Mouse (Mus musculus): Measurements from ENCODE around the gene Amotl1. TPM values are rescaled to one million over a fixed set of nuclear protein-coding genes. Genes with fewer than 3 reads are reported as not detected.

The Amotl1 gene
- polyA plus RNA-seq, 1 experiment from 2014 or later = 9.9 TPM

DNA sequence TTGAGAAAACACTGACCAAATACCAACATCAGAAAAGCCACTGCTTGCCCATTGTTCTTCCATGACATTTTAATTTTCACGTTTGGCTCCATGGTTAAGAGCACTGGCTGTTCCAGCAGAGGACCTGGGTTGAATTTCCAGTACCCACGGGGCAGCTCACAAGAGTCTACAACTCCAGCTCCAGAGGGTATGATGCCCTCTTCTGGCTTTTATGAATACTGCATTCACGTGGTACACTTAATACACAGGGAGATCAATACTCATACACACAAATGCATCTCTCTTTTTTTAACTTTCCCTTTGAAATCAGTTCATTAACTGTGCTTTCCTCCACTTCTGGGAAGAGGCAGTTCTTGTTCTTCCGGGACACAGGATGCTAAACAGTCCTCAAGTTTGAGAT is 41.4 kb downstream of the Amotl1 start:
- 86% methylated on average over 4 of the region's 4 CpGs for WGBS

GRCm38 (mm10) chr9:14599799-14600198 is 45.1 kb downstream of the Amotl1 start:
- Histone ChIP-seq H3K4me1 (ENCODE audit: control insufficient read depth, insufficient read depth, low read length) (no peaks in the 10 kb centered on the region), H3K4me2 (ENCODE audit: low read length) (no peak overlapping the region), H3K9ac (ENCODE audit: low read length) (no peak overlapping the region), H3K27ac (ENCODE audit: low read depth, low read length) (no peak overlapping the region), H3K36me3 (ENCODE audit: control insufficient read depth, insufficient read depth, low read length) (peaks cover 15% of the 10 kb centered on the region), H3K9me3 (replicated peaks; ENCODE audit: control insufficient read depth, low read length) (no peaks in the 10 kb centered on the region), H3K4me3 (ENCODE audit: low read depth, low read length) (no peak overlapping the region), H3K27me3 (replicated peaks; ENCODE audit: control insufficient read depth, insufficient read depth, low read length) (no peaks in the 10 kb centered on the region)
- 92% methylated on average over 5 of the region's 5 CpGs for WGBS
- DNase-seq (ENCODE audit: low spot score) (no peak), ATAC-seq (no peak)

More for the DNA sequence above, 41.4 kb downstream of the Amotl1 start:
- 0 out of 2 replicates have a peak, but pooled peaks cover 2% of the 10 kb centered on the region for H3K36me3 ChIP-seq (ENCODE audit: control insufficient read depth, insufficient read depth, low read length)
- no peak overlapping the region for H3K4me2 ChIP-seq (ENCODE audit: low read length)
- H3K27me3 ChIP-seq (replicated peaks; ENCODE audit: control insufficient read depth, insufficient read depth, low read length) = no peaks in the 10 kb centered on the region
- no peak overlapping the region for H3K4me3 ChIP-seq (ENCODE audit: low read depth, low read length)
- H3K27ac ChIP-seq (ENCODE audit: low read depth, low read length) = no peak overlapping the region
- no peak overlapping the region for H3K9ac ChIP-seq (ENCODE audit: low read length)
- DNase-seq (ENCODE audit: low spot score) (no peak), ATAC-seq (no peak)
- no peaks in the 10 kb centered on the region for H3K9me3 ChIP-seq (replicated peaks; ENCODE audit: control insufficient read depth, low read length)
- H3K4me1 ChIP-seq (ENCODE audit: control insufficient read depth, insufficient read depth, low read length) = 0 out of 2 replicates have a peak, but pooled peaks cover 3% of the 10 kb centered on the region

DNA sequence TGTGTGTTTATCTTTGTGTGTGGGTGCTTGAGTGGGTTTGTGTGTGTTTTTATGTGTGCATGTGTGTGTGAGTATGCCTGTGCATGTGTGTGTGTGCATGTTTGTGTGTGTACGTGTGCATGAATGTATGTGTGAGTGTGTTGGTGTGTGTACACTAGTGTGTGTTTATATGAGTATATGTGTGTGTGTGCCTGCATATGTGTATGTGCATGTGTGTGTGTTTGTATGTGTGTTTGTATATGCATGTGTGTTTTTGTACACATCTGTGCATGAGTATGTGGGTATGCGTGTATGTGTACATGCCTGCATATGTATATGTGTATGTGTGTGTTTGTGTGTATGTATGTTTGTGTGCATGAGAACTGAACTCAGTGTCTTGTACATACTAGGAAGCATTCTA is 46.7 kb downstream of the Amotl1 start:
- ATAC-seq = no peak
- H3K4me2 ChIP-seq (ENCODE audit: low read length) = no peak overlapping the region
- WGBS = 96% methylated on average over 2 of the region's 2 CpGs
- no peaks in the 10 kb centered on the region for H3K9me3 ChIP-seq (replicated peaks; ENCODE audit: control insufficient read depth, low read length)
- H3K4me3 ChIP-seq (ENCODE audit: low read depth, low read length) = no peak overlapping the region
- no peak for DNase-seq (ENCODE audit: low spot score)
- H3K4me1 ChIP-seq (ENCODE audit: control insufficient read depth, insufficient read depth, low read length) = no peaks in the 10 kb centered on the region
- H3K27me3 ChIP-seq (replicated peaks; ENCODE audit: control insufficient read depth, insufficient read depth, low read length) = no peaks in the 10 kb centered on the region
- H3K27ac ChIP-seq (ENCODE audit: low read depth, low read length) = no peak overlapping the region
- H3K9ac ChIP-seq (ENCODE audit: low read length) = no peak overlapping the region
- H3K36me3 ChIP-seq (ENCODE audit: control insufficient read depth, insufficient read depth, low read length) = peaks cover 29% of the 10 kb centered on the region

DNA sequence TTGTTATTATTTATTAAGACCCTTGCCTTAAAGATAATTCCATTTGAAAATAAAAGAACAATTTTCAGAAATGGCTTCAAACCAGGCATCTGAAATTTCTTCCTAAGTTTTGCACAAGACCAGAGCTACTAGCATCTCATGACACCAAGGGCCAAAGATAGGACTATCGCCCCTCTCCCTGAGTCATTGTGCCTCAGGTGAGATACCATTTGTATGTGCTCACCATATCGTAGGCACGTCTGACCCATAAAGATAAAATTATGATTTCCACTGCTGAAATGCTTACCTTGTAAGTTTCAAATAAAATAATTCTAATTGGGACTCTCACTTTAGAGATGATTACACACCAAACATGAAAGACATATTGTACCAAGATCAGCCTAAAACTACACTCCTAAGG is 47.4 kb downstream of the Amotl1 start:
- Histone ChIP-seq H3K36me3 (ENCODE audit: control insufficient read depth, insufficient read depth, low read length) (peaks cover 36% of the 10 kb centered on the region), H3K4me1 (ENCODE audit: control insufficient read depth, insufficient read depth, low read length) (no peaks in the 10 kb centered on the region), H3K27ac (ENCODE audit: low read depth, low read length) (no peak overlapping the region), H3K27me3 (replicated peaks; ENCODE audit: control insufficient read depth, insufficient read depth, low read length) (no peaks in the 10 kb centered on the region), H3K9ac (ENCODE audit: low read length) (no peak overlapping the region), H3K4me3 (ENCODE audit: low read depth, low read length) (no peak overlapping the region), H3K4me2 (ENCODE audit: low read length) (no peak overlapping the region), H3K9me3 (replicated peaks; ENCODE audit: control insufficient read depth, low read length) (no peaks in the 10 kb centered on the region)
- DNase-seq (ENCODE audit: low spot score) (no peak), ATAC-seq (no peak)
- 93% methylated on average over 3 of the region's 3 CpGs for WGBS

- Histone ChIP-seq H3K27ac (ENCODE audit: low read depth, low read length) (no peak overlapping the region), H3K9ac (ENCODE audit: low read length) (no peak overlapping the region), H3K9me3 (replicated peaks; ENCODE audit: control insufficient read depth, low read length) (no peaks in the 10 kb centered on the region), H3K4me3 (ENCODE audit: low read depth, low read length) (no peak overlapping the region), H3K4me2 (ENCODE audit: low read length) (no peak overlapping the region), H3K27me3 (replicated peaks; ENCODE audit: control insufficient read depth, insufficient read depth, low read length) (no peaks in the 10 kb centered on the region), H3K36me3 (ENCODE audit: control insufficient read depth, insufficient read depth, low read length) (peaks cover 42% of the 10 kb centered on the region), H3K4me1 (ENCODE audit: control insufficient read depth, insufficient read depth, low read length) (no peaks in the 10 kb centered on the region)
- WGBS = 90% methylated on average over 7 of the region's 7 CpGs
- DNase-seq (ENCODE audit: low spot score) (no peak), ATAC-seq (no peak)
Observed at GRCm38 (mm10) chr9:14596858-14597257, 48.0 kb downstream of the Amotl1 start.

- H3K9me3 ChIP-seq (replicated peaks; ENCODE audit: control insufficient read depth, low read length) = no peaks in the 10 kb centered on the region
- no peak overlapping the region for H3K27ac ChIP-seq (ENCODE audit: low read depth, low read length)
- 85% methylated on average over 5 of the region's 5 CpGs for WGBS
- H3K9ac ChIP-seq (ENCODE audit: low read length) = no peak overlapping the region
- no peak overlapping the region for H3K4me2 ChIP-seq (ENCODE audit: low read length)
- peaks cover 45% of the 10 kb centered on the region for H3K36me3 ChIP-seq (ENCODE audit: control insufficient read depth, insufficient read depth, low read length)
- no peaks in the 10 kb centered on the region for H3K27me3 ChIP-seq (replicated peaks; ENCODE audit: control insufficient read depth, insufficient read depth, low read length)
- DNase-seq (ENCODE audit: low spot score) (peak; percentile 44), ATAC-seq (peak; percentile 79)
- H3K4me1 ChIP-seq (ENCODE audit: control insufficient read depth, insufficient read depth, low read length) = no peaks in the 10 kb centered on the region
- no peak overlapping the region for H3K4me3 ChIP-seq (ENCODE audit: low read depth, low read length)
Observed at GRCm38 (mm10) chr9:14596427-14596826, 48.4 kb downstream of the Amotl1 start.

GRCm38 (mm10) chr9:14595893-14596292 is 49.0 kb downstream of the Amotl1 start:
- no peak overlapping the region for H3K9ac ChIP-seq (ENCODE audit: low read length)
- H3K4me2 ChIP-seq (ENCODE audit: low read length) = no peak overlapping the region
- no peaks in the 10 kb centered on the region for H3K4me1 ChIP-seq (ENCODE audit: control insufficient read depth, insufficient read depth, low read length)
- H3K9me3 ChIP-seq (replicated peaks; ENCODE audit: control insufficient read depth, low read length) = no peaks in the 10 kb centered on the region
- H3K27me3 ChIP-seq (replicated peaks; ENCODE audit: control insufficient read depth, insufficient read depth, low read length) = no peaks in the 10 kb centered on the region
- H3K4me3 ChIP-seq (ENCODE audit: low read depth, low read length) = no peak overlapping the region
- H3K27ac ChIP-seq (ENCODE audit: low read depth, low read length) = no peak overlapping the region
- no peak for DNase-seq (ENCODE audit: low spot score)
- WGBS = 83% methylated on average over 3 of the region's 3 CpGs
- peak; percentile 45; the same call in 1 of the 2 replicates for ATAC-seq
- H3K36me3 ChIP-seq (ENCODE audit: control insufficient read depth, insufficient read depth, low read length) = peaks cover 45% of the 10 kb centered on the region

GRCm38 (mm10) chr9:14593880-14594279 is 51.0 kb downstream of the Amotl1 start:
- H3K4me1 ChIP-seq (ENCODE audit: control insufficient read depth, insufficient read depth, low read length) = no peaks in the 10 kb centered on the region
- H3K4me3 ChIP-seq (ENCODE audit: low read depth, low read length) = no peak overlapping the region
- WGBS = 92% methylated on average over 4 of the region's 4 CpGs
- H3K27ac ChIP-seq (ENCODE audit: low read depth, low read length) = no peak overlapping the region
- H3K4me2 ChIP-seq (ENCODE audit: low read length) = no peak overlapping the region
- H3K27me3 ChIP-seq (replicated peaks; ENCODE audit: control insufficient read depth, insufficient read depth, low read length) = no peaks in the 10 kb centered on the region
- no peak for DNase-seq (ENCODE audit: low spot score)
- H3K9me3 ChIP-seq (replicated peaks; ENCODE audit: control insufficient read depth, low read length) = no peaks in the 10 kb centered on the region
- H3K9ac ChIP-seq (ENCODE audit: low read length) = no peak overlapping the region
- ATAC-seq = no peak
- H3K36me3 ChIP-seq (ENCODE audit: control insufficient read depth, insufficient read depth, low read length) = peaks cover 53% of the 10 kb centered on the region

DNA sequence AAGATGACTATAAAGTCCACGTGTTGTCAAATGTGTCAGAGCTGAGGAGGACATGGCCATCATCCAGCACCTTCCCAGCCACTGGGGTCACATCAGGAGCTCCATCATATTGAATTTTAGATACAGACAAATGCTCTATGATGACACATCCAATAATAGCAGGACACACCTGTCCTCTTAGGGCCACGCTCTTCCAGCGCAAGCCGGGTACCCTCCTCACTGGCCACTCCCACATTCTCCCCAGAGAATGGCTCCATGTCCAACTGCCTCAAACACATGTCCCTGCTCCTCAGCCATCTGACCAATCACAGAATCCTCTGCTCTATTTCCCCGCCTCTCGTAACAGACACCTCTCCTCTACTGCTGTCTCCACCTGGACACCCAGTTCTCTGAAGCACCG is 54.2 kb downstream of the Amotl1 start:
- WGBS = 94% methylated on average over 7 of the region's 7 CpGs
- Histone ChIP-seq H3K27ac (ENCODE audit: low read depth, low read length) (no peak overlapping the region), H3K4me3 (ENCODE audit: low read depth, low read length) (no peak overlapping the region), H3K4me2 (ENCODE audit: low read length) (no peak overlapping the region), H3K4me1 (ENCODE audit: control insufficient read depth, insufficient read depth, low read length) (no peaks in the 10 kb centered on the region), H3K9ac (ENCODE audit: low read length) (no peak overlapping the region), H3K27me3 (replicated peaks; ENCODE audit: control insufficient read depth, insufficient read depth, low read length) (no peaks in the 10 kb centered on the region), H3K9me3 (replicated peaks; ENCODE audit: control insufficient read depth, low read length) (no peaks in the 10 kb centered on the region), H3K36me3 (ENCODE audit: control insufficient read depth, insufficient read depth, low read length) (peaks cover 48% of the 10 kb centered on the region)
- DNase-seq (ENCODE audit: low spot score) = no peak
- ATAC-seq = no peak

Data from forebrain, embryonic 14.5 days (tissue).